Mouse (Mus musculus) stomach, postnatal 0 days (tissue): Measurements from ENCODE around the gene Polm.

ENCODE experiments used
- CTCF ChIP-seq: IDR thresholded peaks from 2 replicates; pipeline ENCODE4 v1.5.1; 2016; ENCODE audit warnings: antibody characterized with exemption, low read depth, mild to moderate bottlenecking, moderate library complexity
- EP300 ChIP-seq: optimal IDR thresholded peaks from 2 replicates; pipeline ENCODE3; 2016; ENCODE audit warnings: antibody characterized with exemption

GRCm38 (mm10) chr11:5790431-5790830 is 47.4 kb downstream of the Polm start:
- TF ChIP-seq CTCF (no peak), EP300 (no peak)
